Mouse (Mus musculus): ENCODE data around the gene Rere.

DNA sequence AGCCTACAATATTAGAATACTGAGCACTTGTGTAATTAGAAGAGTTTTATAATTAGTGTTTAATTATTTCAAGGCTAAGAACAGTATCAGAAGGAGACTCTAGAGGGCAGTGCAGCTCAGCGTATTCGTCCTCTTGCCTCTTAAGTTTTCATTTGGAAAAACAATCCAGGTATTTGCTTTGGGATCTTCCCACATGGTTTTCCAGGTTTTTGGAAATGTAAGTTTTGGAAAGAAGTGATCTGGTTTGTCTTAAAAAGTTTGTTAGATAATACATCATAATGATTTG, 65.9 kb downstream of the Rere start:
- TF ChIP-seq CTCF (IDR thresholded peaks at IDR 0.05; ENCODE audit: borderline replicate concordance, extremely low read depth, insufficient read depth, insufficient read length) = peak; percentile 51; the same call in 1 of the 2 replicates
- no peak for TF ChIP-seq POLR2A (IDR thresholded peaks at IDR 0.05; ENCODE audit: borderline replicate concordance, extremely low read depth, insufficient read depth, insufficient read length, poor library complexity, severe bottlenecking)
